Mouse (Mus musculus): Measurements from ENCODE around the gene Scn8a.
"Not testable (repeated sequence)": the region's sequence is repeated elsewhere in the genome, so short reads cannot be mapped to it uniquely, and the experiment has no call there.

Gene Scn8a

GRCm38 (mm10) chr15:100869558-100869957 lies at the start of gene Scn8a:
Gene Scn8a (plus strand): TSS chr15:100869858.
- DNase-seq (ENCODE audit: low read depth, low spot score), result no peak

GRCm38 (mm10) chr15:100821824-100822223 lies 47.8 kb upstream of the Scn8a start:
- peak; percentile 46 for DNase-seq (ENCODE audit: low read depth, low spot score)

GRCm38 (mm10) chr15:100822370-100822769 lies 47.3 kb upstream of the Scn8a start:
- not testable (repeated sequence) for DNase-seq (ENCODE audit: low read depth, low spot score)

GRCm38 (mm10) chr15:100825249-100825856 lies 44.3 kb upstream of the Scn8a start:
- DNase-seq (ENCODE audit: low read depth, low spot score), result no peak

DNA sequence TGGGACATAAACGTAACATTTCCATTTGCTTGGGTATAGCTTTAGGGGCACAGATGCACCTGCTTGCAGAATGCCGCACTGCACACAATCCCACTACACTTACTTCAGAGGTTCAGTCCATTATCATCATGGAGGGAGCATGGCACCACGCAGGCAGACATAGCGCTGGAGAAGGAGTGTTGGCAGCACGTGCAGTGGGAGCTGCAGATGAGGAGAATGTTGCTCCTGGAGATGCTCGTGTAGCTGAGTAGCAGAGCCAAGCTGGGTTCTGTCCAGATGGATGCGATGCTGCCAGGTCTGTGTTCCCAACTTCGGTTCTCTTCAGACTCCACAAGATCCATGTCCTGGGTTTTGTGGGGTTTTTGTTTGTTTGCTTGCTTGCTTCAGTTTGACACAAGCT lies 43.6 kb upstream of the Scn8a start:
- DNase-seq (ENCODE audit: low read depth, low spot score), result no peak

DNA sequence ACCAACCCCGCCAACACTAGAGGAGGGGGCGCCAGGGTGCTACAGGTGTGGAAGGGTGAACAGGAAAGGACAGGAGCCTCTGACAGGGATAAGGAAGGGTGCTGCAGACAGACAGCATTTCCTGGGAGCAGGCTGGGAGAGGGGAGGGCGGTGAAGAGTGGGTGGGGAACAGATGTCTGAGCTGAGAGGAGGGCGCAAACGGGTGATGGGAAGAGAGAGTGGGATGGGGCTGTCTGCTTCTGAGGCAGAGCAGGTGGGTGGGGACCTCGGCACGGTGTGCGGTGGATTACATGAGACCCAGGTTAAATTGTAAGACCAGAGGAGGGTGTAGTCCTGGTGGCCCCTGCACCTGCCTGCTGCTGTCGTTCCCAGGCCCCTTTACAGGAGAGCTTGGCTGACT lies 39.9 kb upstream of the Scn8a start:
- no peak for DNase-seq (ENCODE audit: low read depth, low spot score)

GRCm38 (mm10) chr15:100830682-100831081 lies 39.0 kb upstream of the Scn8a start:
- peak; percentile 59 for DNase-seq (ENCODE audit: low read depth, low spot score)

DNA sequence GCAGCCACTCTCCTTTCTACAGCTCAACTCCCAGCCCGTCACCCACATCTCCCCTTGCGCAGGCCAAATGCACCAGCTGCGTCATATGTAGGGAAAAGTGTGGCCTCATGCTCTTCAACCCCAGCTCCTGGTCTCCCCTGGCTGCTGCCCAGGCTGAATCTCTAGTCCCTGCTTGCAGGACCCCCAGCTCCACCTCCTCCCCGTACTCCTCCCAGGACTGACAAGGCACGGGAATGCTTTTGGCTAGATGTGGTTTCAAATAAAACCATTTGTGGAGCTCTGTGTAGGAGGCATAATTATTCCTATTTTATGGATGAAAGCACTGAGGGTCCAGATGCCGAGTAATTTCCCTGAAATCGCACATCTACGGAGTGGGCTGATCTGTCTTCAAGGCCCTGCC lies 37.5 kb upstream of the Scn8a start:
- DNase-seq (ENCODE audit: low read depth, low spot score), result no peak

DNA sequence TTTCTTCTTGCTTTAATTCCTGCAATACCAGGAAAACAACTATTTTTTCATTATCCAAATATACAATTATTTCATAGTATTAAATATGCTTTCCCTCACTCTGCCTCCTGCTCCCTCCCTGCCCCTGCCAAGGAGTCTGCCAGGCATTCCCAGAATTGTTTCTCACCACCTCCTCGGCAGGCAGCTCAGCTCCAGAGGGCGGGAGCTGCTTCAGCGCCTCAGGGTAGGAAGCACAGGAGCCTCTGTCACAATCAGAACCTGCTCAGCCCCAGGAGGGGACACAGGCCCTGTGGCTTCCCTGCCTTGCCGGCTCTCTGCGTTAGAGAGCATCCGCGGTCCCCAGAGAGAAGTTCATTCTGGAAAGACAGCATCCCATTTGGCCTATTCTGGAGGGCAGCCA lies 36.9 kb upstream of the Scn8a start:
- no peak for DNase-seq (ENCODE audit: low read depth, low spot score)

DNA sequence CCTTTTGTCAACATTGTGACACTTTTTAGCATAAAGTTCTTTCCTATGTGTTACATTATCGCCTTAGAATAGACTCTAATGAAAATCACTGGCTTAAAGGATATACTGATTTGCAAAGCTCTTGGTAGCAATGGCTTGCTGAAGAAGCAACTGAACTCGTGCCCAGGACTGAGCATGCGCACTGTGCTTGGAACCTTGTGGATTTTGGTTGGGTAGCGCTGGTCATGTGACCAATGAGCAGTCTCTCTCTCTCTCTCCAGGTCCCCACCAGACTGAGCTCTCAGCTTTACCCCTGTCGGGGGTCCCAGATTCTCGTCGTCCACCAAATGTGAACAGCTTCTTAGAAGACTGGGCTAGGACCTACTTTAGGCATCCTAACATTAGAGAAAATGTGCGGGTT lies 32.9 kb upstream of the Scn8a start:
- no peak for DNase-seq (ENCODE audit: low read depth, low spot score)

DNA sequence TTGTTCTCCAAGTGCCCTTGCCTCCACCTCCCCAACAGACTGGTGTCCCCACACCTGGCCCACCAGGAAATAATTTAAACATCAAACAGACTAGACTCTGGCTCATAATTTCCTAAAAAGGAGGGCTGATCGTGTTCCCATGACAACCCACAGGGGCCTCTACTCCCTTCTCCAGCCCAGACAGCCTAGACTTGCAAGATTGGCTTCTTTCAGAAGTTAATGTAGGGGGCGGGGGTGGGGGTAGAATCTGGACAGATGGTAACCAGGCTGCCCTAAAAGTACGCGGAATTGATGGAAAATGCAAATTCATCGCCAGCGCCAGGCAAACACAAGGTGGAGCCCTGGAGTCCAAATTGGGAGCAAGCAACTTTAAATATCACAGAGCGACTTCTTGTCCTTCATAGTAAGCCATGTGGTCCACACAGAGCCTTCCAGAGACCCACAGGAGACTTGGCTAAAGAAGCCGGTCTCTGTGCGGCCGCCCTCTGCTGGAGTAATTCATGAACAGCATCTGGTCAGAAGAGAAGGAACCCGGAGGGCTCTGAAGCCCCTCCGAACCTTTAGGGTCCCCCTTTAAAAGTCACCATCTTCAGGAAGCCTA lies 31.0 kb upstream of the Scn8a start:
- peak; percentile 50 for DNase-seq (ENCODE audit: low read depth, low spot score)

- peak; percentile 15 for DNase-seq (ENCODE audit: low read depth, low spot score)
These were observed 25.3 kb upstream of the Scn8a start for GRCm38 (mm10) chr15:100844336-100844735.

GRCm38 (mm10) chr15:100845049-100845879 lies 24.4 kb upstream of the Scn8a start:
- peak; percentile 77 for DNase-seq (ENCODE audit: low read depth, low spot score)

- peak; percentile 14 for DNase-seq (ENCODE audit: low read depth, low spot score)
These were observed 22.5 kb upstream of the Scn8a start for GRCm38 (mm10) chr15:100847193-100847592.

GRCm38 (mm10) chr15:100857586-100857985 lies 12.1 kb upstream of the Scn8a start:
- no peak for DNase-seq (ENCODE audit: low read depth, low spot score)

DNA sequence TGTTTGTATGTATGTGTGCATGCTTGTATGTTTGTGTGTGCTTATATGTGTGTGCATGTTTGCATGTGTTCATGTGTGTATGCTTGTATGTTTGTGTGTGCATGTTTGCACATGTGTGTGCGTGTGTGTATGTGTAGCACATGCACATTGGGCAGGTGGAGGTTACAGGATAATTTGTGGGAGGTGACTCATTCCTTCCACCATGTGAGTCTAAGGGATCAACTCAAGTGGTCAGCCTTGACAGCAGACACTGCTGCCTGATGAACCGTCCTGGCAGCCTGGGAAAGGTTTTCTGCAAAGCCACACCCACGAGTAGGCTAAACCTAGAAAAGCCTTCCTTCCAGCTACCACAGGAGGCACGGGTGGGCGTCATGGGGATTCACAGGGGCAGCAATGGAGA lies 8.8 kb upstream of the Scn8a start:
- no peak for DNase-seq (ENCODE audit: low read depth, low spot score)

DNA sequence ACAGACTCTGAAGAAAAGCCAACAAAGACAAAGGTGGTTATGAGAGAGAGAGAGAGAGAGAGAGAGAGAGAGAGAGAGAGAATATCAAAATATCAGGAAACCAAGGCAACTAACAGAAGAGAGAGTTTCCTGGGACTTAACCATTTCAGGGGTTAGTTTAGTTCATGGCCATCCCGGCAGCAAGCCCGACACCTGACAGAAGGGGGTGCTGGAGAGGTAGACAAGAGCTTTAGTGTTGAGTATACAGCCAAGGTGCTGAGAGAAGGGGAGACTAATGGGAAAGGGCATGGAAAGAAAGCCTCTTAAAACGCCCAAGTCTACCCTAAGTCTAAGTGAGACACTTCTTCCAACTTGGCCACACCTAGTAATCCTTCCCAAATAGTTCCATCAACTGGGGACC lies 4.1 kb upstream of the Scn8a start:
- DNase-seq (ENCODE audit: low read depth, low spot score), result peak; percentile 11

GRCm38 (mm10) chr15:100870001-100870774 lies 530 bp downstream of the Scn8a start:
- peak; percentile 66 for DNase-seq (ENCODE audit: low read depth, low spot score)

DNA sequence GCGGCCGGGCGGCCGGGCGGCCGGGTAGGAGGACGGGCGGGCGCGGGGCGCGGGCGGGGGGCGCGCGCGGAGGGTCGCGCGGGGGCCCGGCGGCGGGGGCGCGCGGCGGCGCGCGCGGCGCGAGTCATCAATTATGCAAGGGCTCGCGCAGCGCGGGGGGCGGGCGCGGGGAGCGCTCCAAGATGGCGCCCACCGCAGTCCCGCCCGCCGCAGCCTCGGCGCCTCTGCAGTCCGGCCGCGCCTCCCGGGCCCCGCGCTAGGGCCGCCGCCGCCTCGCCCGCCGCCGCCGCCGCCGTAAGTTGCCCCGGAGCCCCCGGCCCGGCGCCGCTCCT lies 1.1 kb downstream of the Scn8a start:
- peak; percentile 34 for DNase-seq (ENCODE audit: low read depth, low spot score)

- no peak for DNase-seq (ENCODE audit: low read depth, low spot score)
These were observed 1.7 kb downstream of the Scn8a start for GRCm38 (mm10) chr15:100871107-100872011.

DNA sequence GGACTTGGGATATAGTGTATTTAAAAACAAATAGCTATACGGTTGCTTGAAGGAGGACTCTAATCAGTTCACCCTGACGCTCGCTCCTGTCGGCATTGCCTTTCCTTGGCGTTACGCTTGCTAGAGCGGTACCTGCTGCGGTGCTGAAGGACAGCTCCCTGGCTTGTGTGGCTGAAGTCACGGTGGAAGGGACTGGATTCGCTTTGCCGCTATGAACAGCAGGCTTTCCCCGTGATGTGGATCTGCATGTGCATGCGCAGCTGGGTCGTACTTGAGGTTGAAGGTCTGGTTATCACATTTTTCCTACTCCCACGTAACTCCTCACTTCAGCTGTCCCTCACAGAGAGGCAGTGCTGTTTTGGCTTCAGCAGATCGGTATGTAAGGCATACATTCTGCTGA lies 3.5 kb downstream of the Scn8a start:
- peak; percentile 85 for DNase-seq (ENCODE audit: low read depth, low spot score)

Data from CD4-positive, CD25-positive, alpha-beta regulatory T cell, adult 2 months (primary cell).